15 mouse cellular contexts compared by ENCODE assay signal in the genomic region with DNA sequence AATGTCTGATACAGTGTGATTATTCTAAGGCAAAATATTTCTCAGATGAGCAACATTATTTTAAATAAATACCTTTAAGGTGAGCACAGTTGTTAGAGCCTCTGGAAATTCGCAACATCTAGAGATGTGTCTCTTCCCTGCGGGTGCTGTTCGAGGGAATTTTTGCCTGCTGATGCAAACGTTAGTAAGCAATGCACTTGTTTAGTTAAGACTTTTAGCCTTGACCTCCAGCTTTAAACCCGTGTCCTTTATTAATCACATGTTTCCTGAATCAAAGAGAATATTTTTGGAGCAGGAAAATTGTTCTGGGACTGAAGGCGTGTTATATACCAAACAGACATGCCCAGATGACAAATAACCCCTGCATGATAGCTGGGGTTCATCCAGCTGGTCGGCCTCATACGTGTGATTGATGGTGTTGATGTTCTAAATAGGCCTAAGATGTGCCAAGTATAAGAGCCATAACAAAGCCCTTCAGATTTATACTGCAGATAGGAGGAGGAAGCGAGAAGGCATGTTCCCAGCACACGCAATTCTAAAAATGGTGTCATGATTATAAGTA.
DNase-seq lines count a peak whose midpoint lies in the region; ATAC-seq and TF ChIP-seq lines count a peak whose summit lies in the region.
"Had no signal": no experiment of that assay in that cellular context is flagged by ENCODE, and none has a peak within 500 bp of the region (broad histone marks: within the 10 kb centered on the region; RNA-seq: fewer than 3 reads in every experiment).

No protein-coding gene starts in this region.

- WGBS in heart, embryonic 15.5 days: 26% methylated on average over 10 of the region's 10 CpGs

- H3K4me3 ChIP-seq in heart, embryonic 15.5 days: no peak overlapping the region
- no peak overlapping the region for H3K4me3 ChIP-seq in left cerebral cortex, adult 2 months
- H3K4me3 ChIP-seq: embryonic facial prominence, embryonic 12.5 days; hindbrain, embryonic 12.5 days had no signal

- peaks cover 8% of the 10 kb centered on the region for H3K4me1 ChIP-seq in heart, embryonic 15.5 days (replicated peaks)

- H3K36me3 ChIP-seq in heart, embryonic 15.5 days: no peaks in the 10 kb centered on the region
- H3K36me3 ChIP-seq: embryonic facial prominence, embryonic 12.5 days; hindbrain, embryonic 12.5 days had no signal

- H3K4me2 ChIP-seq in heart, embryonic 15.5 days: 0 out of 2 replicates have a peak overlapping the region, but pooled peaks have one; percentile 10
- H3K4me2 ChIP-seq: embryonic facial prominence, embryonic 12.5 days; hindbrain, embryonic 12.5 days had no signal

- intact Hi-C loops in left cerebral cortex, adult 2 months (cut with DNase I): no loop called here

- H3K9me3 ChIP-seq in heart, embryonic 15.5 days (replicated peaks): no peaks in the 10 kb centered on the region
- H3K9me3 ChIP-seq: embryonic facial prominence, embryonic 12.5 days; hindbrain, embryonic 12.5 days had no signal

- H3K27ac ChIP-seq in heart, embryonic 15.5 days: peak overlapping the region; percentile 27
- H3K27ac ChIP-seq in left cerebral cortex, adult 2 months: no peak overlapping the region
- H3K27ac ChIP-seq: embryonic facial prominence, embryonic 12.5 days; hindbrain, embryonic 12.5 days had no signal

- H3K9ac ChIP-seq in heart, embryonic 15.5 days: no peak overlapping the region
- H3K9ac ChIP-seq: embryonic facial prominence, embryonic 12.5 days; forebrain, postnatal 0 days; hindbrain, embryonic 12.5 days had no signal

- TF ChIP-seq CTCF in left cerebral cortex, adult 2 months (IDR thresholded peaks at IDR 0.05): no peak

- DNase-seq in adrenal gland, adult 2 months: peak; percentile 54
- DNase-seq in adrenal gland, postnatal 25 days: no peak
- DNase-seq in 3T3-L1 (ENCODE audit: low read depth, low spot score): peak; percentile 50
- DNase-seq in kidney, postnatal 4 days: peak; percentile 43 to 45
- DNase-seq in adipocyte (ENCODE audit: low spot score): no peak
- DNase-seq in left cerebral cortex, adult 2 months (ENCODE audit: extremely low spot score in 1 of 2, low spot score in 2 of 2): no peak
- no peak for DNase-seq in left cerebral cortex, adult 11 months (ENCODE audit: low spot score)
- DNase-seq: forebrain, postnatal 0 days; liver; midbrain, embryonic 14.5 days; spleen, adult 18-20 months; thymus, postnatal 25 days had no signal

- ATAC-seq in heart, embryonic 15.5 days (replicated peaks; ENCODE audit: insufficient number of reproducible peaks, insufficient read depth, low FRiP score, low read depth): peak; percentile 55; the same call in 1 of the 2 replicates
- ATAC-seq: forebrain, postnatal 0 days had no signal

- no peaks in the 10 kb centered on the region for H3K27me3 ChIP-seq in heart, embryonic 15.5 days
- H3K27me3 ChIP-seq: embryonic facial prominence, embryonic 12.5 days; hindbrain, embryonic 12.5 days had no signal

Comparison
In these comparisons a context has a peak if more than half of its experiments do, and no peak if none do; other contexts are left out.
1. DNase-seq: peak in adrenal gland, adult 2 months (single experiment), 3T3-L1 (single experiment) and kidney, postnatal 4 days (2 of 2); none in adrenal gland, postnatal 25 days (single experiment), adipocyte (single experiment), left cerebral cortex, adult 2 months (0 of 2) and left cerebral cortex, adult 11 months (single experiment).